Mouse (Mus musculus) neural tube, embryonic 12.5 days (tissue): ENCODE data around the gene Lrrc52. TPM values are rescaled to one million over a fixed set of nuclear protein-coding genes. Genes with fewer than 3 reads are reported as not detected.

Source experiments
- ATAC-seq: fragments of 200-750 bp; cut with Nextera tagmentation; 2 replicates; pipeline ENCODE4 v1.8.0; 2017; ENCODE audit warnings: low read depth, mild to moderate bottlenecking, moderate TSS enrichment, moderate library complexity; ENCODE audit not compliant: low FRiP score
- H3K27ac ChIP-seq: fragments of 300-500 bp; sonication (generic); 2 replicates; pipeline ENCODE4 v1.5.1; 2016
- H3K27me3 ChIP-seq: fragments of 300-500 bp; sonication (generic); replicated peaks from 2 replicates; pipeline ENCODE4 v1.6.1; 2016; ENCODE audit warnings: mild to moderate bottlenecking
- H3K36me3 ChIP-seq: fragments of 300-500 bp; sonication (generic); 2 replicates; pipeline ENCODE4 v1.6.1; 2016; ENCODE audit warnings: mild to moderate bottlenecking
- H3K4me1 ChIP-seq: fragments of 300-500 bp; sonication (generic); 2 replicates; pipeline ENCODE4 v1.6.1; 2016
- H3K4me2 ChIP-seq: fragments of 300-500 bp; sonication (generic); replicated peaks from 2 replicates; pipeline ENCODE4 v1.6.1; 2016; ENCODE audit warnings: mild to moderate bottlenecking
- H3K4me3 ChIP-seq: fragments of 300-500 bp; sonication (generic); 2 replicates; pipeline ENCODE4 v1.5.1; 2016
- H3K9ac ChIP-seq: fragments of 300-500 bp; sonication (generic); 2 replicates; pipeline ENCODE4 v1.6.1; 2016; ENCODE audit warnings: mild to moderate bottlenecking
- H3K9me3 ChIP-seq: fragments of 300-500 bp; sonication (generic); 2 replicates; pipeline ENCODE4 v1.6.1; 2016; ENCODE audit warnings: mild to moderate bottlenecking
- WGBS: fragments of 180-500 bp; shearing (Covaris S2); methylation state at CpG from one replicate; pipeline ENCODE4 v1.1.7; 2016; 5-methylcytosine and 5-hydroxymethylcytosine counted together
- polyA plus RNA-seq: library from polyadenylated mRNA; unstranded; fragments of >200 nt; fragmentation: Nextera tagmentation; extraction: Ambion mirVana; gene quantifications from 2 replicates; pipeline ENCODE4 v1.2.1, GENCODE M21; 2016

Lrrc52 gene
- polyA plus RNA-seq, 1 experiment from 2014 or later = not detected

DNA sequence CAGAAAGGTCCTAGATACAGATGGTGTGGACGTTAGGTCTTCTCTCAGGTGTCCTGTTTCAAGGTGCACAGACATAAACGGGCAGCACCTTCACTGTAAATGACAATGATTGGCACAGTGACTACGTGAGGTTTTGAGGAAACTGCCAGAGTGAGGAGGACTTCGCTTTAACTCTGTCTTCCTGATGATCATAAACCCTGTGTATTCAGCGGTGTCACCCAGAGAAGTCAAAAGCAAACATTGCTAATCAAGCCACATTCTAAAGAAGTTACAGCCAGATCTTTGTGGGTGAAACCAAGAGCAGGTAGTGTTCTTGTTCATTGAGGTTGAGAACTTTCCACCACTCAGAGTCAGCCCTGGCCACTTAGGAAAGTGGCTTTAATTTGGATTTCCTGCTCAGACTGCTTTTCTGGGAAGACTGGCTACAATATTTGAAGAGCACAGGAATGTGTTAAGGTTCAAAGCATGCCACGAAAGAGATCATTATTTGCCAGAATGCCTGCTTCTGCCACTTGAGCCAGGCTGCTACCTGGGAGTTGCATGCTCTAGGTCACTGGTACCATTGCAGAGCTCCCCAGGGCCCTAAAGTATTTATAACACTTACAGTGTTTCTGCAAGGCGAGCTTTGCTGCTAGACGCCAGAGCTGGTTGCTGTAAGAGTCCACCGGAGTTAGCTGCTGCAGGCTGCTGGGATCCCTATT is 35.5 kb downstream of the Lrrc52 start:
- Histone ChIP-seq H3K4me2 (no peak overlapping the region), H3K4me3 (no peak overlapping the region), H3K27me3 (no peaks in the 10 kb centered on the region), H3K27ac (no peak overlapping the region), H3K9ac (no peak overlapping the region), H3K36me3 (no peaks in the 10 kb centered on the region), H3K9me3 (no peaks in the 10 kb centered on the region), H3K4me1 (no peaks in the 10 kb centered on the region)
- 66% methylated on average over 9 of the region's 9 CpGs for WGBS
- no peak for ATAC-seq

- no peaks in the 10 kb centered on the region for H3K4me1 ChIP-seq
- no peak overlapping the region for H3K9ac ChIP-seq
- no peak overlapping the region for H3K4me3 ChIP-seq
- no peaks in the 10 kb centered on the region for H3K27me3 ChIP-seq
- H3K4me2 ChIP-seq = no peak overlapping the region
- WGBS = 84% methylated on average over 7 of the region's 7 CpGs
- H3K9me3 ChIP-seq = no peaks in the 10 kb centered on the region
- H3K27ac ChIP-seq = no peak overlapping the region
- ATAC-seq = no peak
- H3K36me3 ChIP-seq = no peaks in the 10 kb centered on the region
Measured at GRCm38 (mm10) chr1:167426681-167427080, 39.9 kb downstream of the Lrrc52 start.

GRCm38 (mm10) chr1:167425572-167425971 is 41.0 kb downstream of the Lrrc52 start:
- no peak overlapping the region for H3K27ac ChIP-seq
- no peaks in the 10 kb centered on the region for H3K4me1 ChIP-seq
- H3K4me3 ChIP-seq = no peak overlapping the region
- H3K27me3 ChIP-seq = no peaks in the 10 kb centered on the region
- no peaks in the 10 kb centered on the region for H3K9me3 ChIP-seq
- H3K9ac ChIP-seq = no peak overlapping the region
- no peaks in the 10 kb centered on the region for H3K36me3 ChIP-seq
- ATAC-seq = no peak
- no peak overlapping the region for H3K4me2 ChIP-seq
- WGBS = 91% methylated on average over 5 of the region's 5 CpGs

DNA sequence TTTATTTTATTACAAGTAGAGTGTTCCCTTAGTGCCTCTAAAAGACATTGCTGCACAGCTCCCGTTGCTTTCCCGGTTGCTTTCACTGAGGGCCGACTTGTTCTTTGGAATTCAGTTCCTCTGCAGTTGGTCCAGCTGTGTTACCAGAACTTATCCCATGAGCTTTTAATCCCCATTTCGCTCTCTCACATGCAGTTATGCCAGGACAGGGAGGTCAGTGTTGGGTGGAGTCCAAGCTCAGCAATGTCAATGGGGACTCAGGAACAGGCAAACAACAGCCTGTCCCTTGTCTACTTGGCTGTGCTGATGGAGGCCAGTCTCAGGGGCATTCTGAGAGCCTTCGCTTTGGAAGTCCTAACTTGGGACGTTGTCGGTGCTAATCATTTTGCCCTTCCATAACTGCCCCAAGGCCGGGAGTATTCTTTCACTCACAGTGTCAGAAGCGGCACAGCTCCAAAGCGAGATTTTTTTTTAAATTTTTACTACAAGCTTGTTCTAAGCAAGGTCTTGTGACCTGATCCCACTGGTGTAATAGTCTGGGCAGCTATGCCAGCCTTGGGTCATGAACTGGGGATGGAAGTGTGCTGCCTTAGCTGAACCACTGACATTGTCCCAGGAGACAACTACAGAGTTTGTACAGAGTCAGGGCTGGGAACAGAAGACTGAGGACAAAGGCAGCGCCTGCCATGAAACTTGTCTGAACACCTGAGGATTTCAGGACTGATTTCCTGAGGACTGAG is 43.9 kb downstream of the Lrrc52 start:
- 83% methylated on average over 11 of the region's 11 CpGs for WGBS
- no peak for ATAC-seq
- Histone ChIP-seq H3K4me3 (no peak overlapping the region), H3K9me3 (no peaks in the 10 kb centered on the region), H3K4me2 (no peak overlapping the region), H3K36me3 (no peaks in the 10 kb centered on the region), H3K27ac (no peak overlapping the region), H3K9ac (no peak overlapping the region), H3K4me1 (no peaks in the 10 kb centered on the region), H3K27me3 (no peaks in the 10 kb centered on the region)

- ATAC-seq = no peak
- H3K4me2 ChIP-seq = no peak overlapping the region
- H3K4me1 ChIP-seq = no peaks in the 10 kb centered on the region
- H3K27ac ChIP-seq = no peak overlapping the region
- H3K27me3 ChIP-seq = no peaks in the 10 kb centered on the region
- H3K9me3 ChIP-seq = no peaks in the 10 kb centered on the region
- H3K9ac ChIP-seq = no peak overlapping the region
- 3% methylated on average over 7 of the region's 7 CpGs for WGBS
- H3K36me3 ChIP-seq = no peaks in the 10 kb centered on the region
- H3K4me3 ChIP-seq = no peak overlapping the region
Measured at GRCm38 (mm10) chr1:167414846-167415245, 51.7 kb downstream of the Lrrc52 start.

DNA sequence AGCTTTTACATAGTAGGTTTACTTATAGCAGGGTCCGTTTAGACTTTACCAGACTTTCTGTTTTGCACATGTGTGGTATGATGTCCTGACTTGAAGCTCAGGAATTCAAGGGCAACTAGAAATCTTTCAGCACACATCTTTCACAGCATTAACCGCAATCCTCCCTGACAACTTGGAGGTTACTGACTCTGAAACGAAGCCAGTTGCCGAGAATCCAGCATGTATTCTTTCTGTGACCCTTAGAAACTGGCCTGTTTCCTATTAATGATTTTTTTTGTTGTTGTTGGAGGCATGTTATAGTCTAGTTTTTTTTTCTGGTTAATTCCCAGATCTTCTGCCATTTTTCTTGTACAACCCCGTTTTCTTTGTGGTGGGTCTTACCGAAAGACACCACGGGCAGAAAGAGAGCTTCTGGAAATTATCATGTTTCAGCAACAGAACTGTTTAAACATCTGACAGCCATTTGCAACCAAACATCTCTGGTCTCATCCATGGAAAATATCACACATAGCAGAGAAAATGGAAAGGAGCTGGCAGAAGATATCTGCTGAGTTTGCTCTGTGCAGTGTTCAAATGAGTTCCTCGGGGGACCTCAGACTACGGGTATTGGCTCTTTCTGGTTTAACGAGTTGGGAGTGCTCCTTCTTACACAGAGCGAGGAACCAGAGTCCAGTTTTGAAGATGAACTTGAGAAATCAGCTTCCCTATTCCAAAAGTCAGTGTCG is 54.4 kb downstream of the Lrrc52 start:
- no peak overlapping the region for H3K4me2 ChIP-seq
- H3K36me3 ChIP-seq = no peaks in the 10 kb centered on the region
- H3K9me3 ChIP-seq = no peaks in the 10 kb centered on the region
- no peak overlapping the region for H3K9ac ChIP-seq
- ATAC-seq = no peak
- H3K4me1 ChIP-seq = no peaks in the 10 kb centered on the region
- H3K27me3 ChIP-seq = no peaks in the 10 kb centered on the region
- H3K4me3 ChIP-seq = no peak overlapping the region
- H3K27ac ChIP-seq = no peak overlapping the region
- 82% methylated on average over 12 of the region's 12 CpGs for WGBS

DNA sequence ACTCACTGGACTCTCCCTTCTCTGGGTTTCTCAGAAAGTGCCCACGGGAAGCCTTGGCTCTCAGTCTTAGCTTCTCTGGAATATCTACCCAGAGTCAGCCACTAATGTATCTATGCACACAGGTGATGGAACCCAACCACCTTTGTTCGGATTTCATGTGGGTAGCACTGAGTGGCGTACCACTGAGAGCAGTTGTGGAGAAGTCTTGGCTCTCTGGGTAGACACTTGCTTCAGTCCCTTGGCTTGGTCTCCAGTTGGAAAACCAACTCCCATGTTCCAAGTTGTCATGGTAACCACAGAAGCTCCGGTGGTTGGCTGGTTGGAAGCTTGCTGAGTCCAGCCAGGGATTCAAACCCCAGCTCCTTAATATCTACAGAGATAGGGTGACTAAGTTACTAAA is 57.0 kb downstream of the Lrrc52 start:
- no peak overlapping the region for H3K4me3 ChIP-seq
- no peak overlapping the region for H3K9ac ChIP-seq
- no peaks in the 10 kb centered on the region for H3K27me3 ChIP-seq
- H3K4me2 ChIP-seq = no peak overlapping the region
- no peaks in the 10 kb centered on the region for H3K9me3 ChIP-seq
- ATAC-seq = no peak
- no peaks in the 10 kb centered on the region for H3K36me3 ChIP-seq
- WGBS = 83% methylated on average over 4 of the region's 4 CpGs
- H3K4me1 ChIP-seq = no peaks in the 10 kb centered on the region
- no peak overlapping the region for H3K27ac ChIP-seq

GRCm38 (mm10) chr1:167405237-167405636 is 61.3 kb downstream of the Lrrc52 start:
- H3K27me3 ChIP-seq = no peaks in the 10 kb centered on the region
- ATAC-seq = no peak
- H3K9me3 ChIP-seq = no peaks in the 10 kb centered on the region
- no peak overlapping the region for H3K27ac ChIP-seq
- no peaks in the 10 kb centered on the region for H3K36me3 ChIP-seq
- no peak overlapping the region for H3K9ac ChIP-seq
- no peak overlapping the region for H3K4me2 ChIP-seq
- H3K4me3 ChIP-seq = no peak overlapping the region
- no peaks in the 10 kb centered on the region for H3K4me1 ChIP-seq
- 85% methylated on average over 4 of the region's 4 CpGs for WGBS

Other genes starting within 250 kb of the Lrrc52 start
- gene Uck2, start 181.5 kb downstream of the Lrrc52 start, polyA plus RNA-seq = 93.7 and 98.4 TPM in 2 replicates
- gene Tmco1, start 158.4 kb downstream of the Lrrc52 start, polyA plus RNA-seq = 70.5 and 83.8 TPM in 2 replicates
- 29.6 and 30.8 TPM in 2 replicates for gene Aldh9a1, start 116.8 kb downstream of the Lrrc52 start, polyA plus RNA-seq
- 72.0 and 76.5 TPM in 2 replicates for gene Mgst3, start 72.9 kb downstream of the Lrrc52 start, polyA plus RNA-seq
- gene Rxrg, start 131.6 kb upstream of the Lrrc52 start, polyA plus RNA-seq = 12.9 and 14.1 TPM in 2 replicates
- 2.1 and 2.3 TPM in 2 replicates for gene Lmx1a, start 222.5 kb upstream of the Lrrc52 start, polyA plus RNA-seq